Mouse (Mus musculus) cerebellum, adult (tissue): ENCODE measurements at regions not wholly inside any gene's neighbourhood (a gene's known extent, or its start where the extent isn't known, plus 50 kb on each side); places are given as distances from the start of the nearest gene placed in this dataset.

Experiments
- ATAC-seq: cut with Nextera tagmentation; 2 replicates; pipeline ENCODE4 v1.9.2; 2017; ENCODE audit warnings: mild to moderate bottlenecking, moderate library complexity, mixed read lengths; ENCODE audit not compliant: insufficient number of reproducible peaks, low FRiP score, low TSS enrichment

- ATAC-seq: no peak
These were observed 282.8 kb upstream of the Mctp2 start for GRCm38 (mm10) chr7:72589241-72589668.

- no peak for ATAC-seq
These were observed 284.1 kb upstream of the Mctp2 start for GRCm38 (mm10) chr7:72590351-72591115.

GRCm38 (mm10) chr7:72592110-72592509 is 285.7 kb upstream of the Mctp2 start:
- ATAC-seq: peak; percentile 95

- ATAC-seq: no peak
These were observed 286.2 kb upstream of the Mctp2 start for GRCm38 (mm10) chr7:72592649-72593048.

- no peak for ATAC-seq
These were observed 286.9 kb upstream of the Mctp2 start for GRCm38 (mm10) chr7:72593259-72593658.

- no peak for ATAC-seq
These were observed 288.3 kb upstream of the Mctp2 start for GRCm38 (mm10) chr7:72594741-72595140.

- no peak for ATAC-seq
These were observed 290.6 kb upstream of the Mctp2 start for GRCm38 (mm10) chr7:72596985-72597384.

- no peak for ATAC-seq
These were observed 295.5 kb upstream of the Mctp2 start for GRCm38 (mm10) chr7:72601933-72602332.

- no peak for ATAC-seq
These were observed 303.4 kb upstream of the Mctp2 start for GRCm38 (mm10) chr7:72609791-72610190.

GRCm38 (mm10) chr7:72615232-72615631 is 308.8 kb upstream of the Mctp2 start:
- no peak for ATAC-seq

- ATAC-seq: no peak
These were observed 321.0 kb upstream of the Mctp2 start for GRCm38 (mm10) chr7:72627369-72627768.

GRCm38 (mm10) chr7:72639566-72639965 is 333.2 kb upstream of the Mctp2 start:
- ATAC-seq: no peak

GRCm38 (mm10) chr7:72675018-72675417 is 368.6 kb upstream of the Mctp2 start:
- ATAC-seq: no peak

- no peak for ATAC-seq
These were observed 379.4 kb upstream of the Mctp2 start for GRCm38 (mm10) chr7:72685803-72686202.

- ATAC-seq: no peak
These were observed 380.9 kb upstream of the Mctp2 start for GRCm38 (mm10) chr7:72687356-72687755.

- ATAC-seq: peak; percentile 80
These were observed 385.0 kb upstream of the Mctp2 start for GRCm38 (mm10) chr7:72691396-72691795.

- ATAC-seq: no peak
These were observed 385.5 kb upstream of the Mctp2 start for GRCm38 (mm10) chr7:72691859-72692258.

- ATAC-seq: no peak
These were observed 390.3 kb upstream of the Mctp2 start for GRCm38 (mm10) chr7:72696736-72697135.

GRCm38 (mm10) chr7:72703652-72704341 is 397.4 kb upstream of the Mctp2 start:
- ATAC-seq: peak; percentile 76

GRCm38 (mm10) chr7:72711193-72712131 is 405.1 kb upstream of the Mctp2 start:
- ATAC-seq: no peak

- ATAC-seq: no peak
These were observed 409.0 kb upstream of the Mctp2 start for GRCm38 (mm10) chr7:72715401-72715800.
